Mouse (Mus musculus): ENCODE measurements around the gene Mterf2. TPM values are rescaled to one million over a fixed set of nuclear protein-coding genes. Genes with fewer than 3 reads are reported as not detected.
A peak's percentile ranks its signal among the peaks of the same experiment; 100 is the strongest.

The Mterf2 gene
- polyA plus RNA-seq, 1 experiment from 2014 or later, result 38.2 TPM

DNA sequence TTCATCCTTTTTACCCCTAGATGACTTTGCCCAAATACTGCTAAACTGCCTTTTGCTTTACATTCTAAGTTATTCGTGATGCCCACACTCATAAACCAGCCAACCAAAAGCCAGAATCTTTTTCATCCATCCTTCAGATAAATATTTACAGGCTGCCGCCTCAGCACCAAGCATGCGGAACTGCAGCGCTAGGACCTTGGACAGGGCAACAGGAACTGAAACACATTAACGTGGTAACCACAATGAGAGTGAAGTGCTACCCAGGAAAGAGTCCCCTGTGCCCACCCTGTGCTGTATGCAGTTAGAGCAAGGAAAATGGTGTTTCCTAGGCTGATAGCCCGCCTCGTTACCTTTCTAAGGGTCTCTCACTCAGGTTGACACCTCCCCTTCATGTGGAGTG is 626 bp upstream of the Mterf2 start:
- ATAC-seq (ENCODE audit: low read depth), result peak; percentile 57
- peak overlapping the region; percentile 49 for H3K9ac ChIP-seq
- peak overlapping the region; percentile 64 for H3K27ac ChIP-seq (replicated peaks)
- H3K4me3 ChIP-seq, result peak overlapping the region; percentile 57
- H3K9me3 ChIP-seq, result no peaks in the 10 kb centered on the region
- H3K27me3 ChIP-seq, result no peaks in the 10 kb centered on the region
- H3K36me3 ChIP-seq, result peaks cover 31% of the 10 kb centered on the region
- H3K4me2 ChIP-seq, result peak overlapping the region; percentile 63
- peaks cover 24% of the 10 kb centered on the region for H3K4me1 ChIP-seq (replicated peaks)
- 24% methylated on average over 7 of the region's 7 CpGs for WGBS

DNA sequence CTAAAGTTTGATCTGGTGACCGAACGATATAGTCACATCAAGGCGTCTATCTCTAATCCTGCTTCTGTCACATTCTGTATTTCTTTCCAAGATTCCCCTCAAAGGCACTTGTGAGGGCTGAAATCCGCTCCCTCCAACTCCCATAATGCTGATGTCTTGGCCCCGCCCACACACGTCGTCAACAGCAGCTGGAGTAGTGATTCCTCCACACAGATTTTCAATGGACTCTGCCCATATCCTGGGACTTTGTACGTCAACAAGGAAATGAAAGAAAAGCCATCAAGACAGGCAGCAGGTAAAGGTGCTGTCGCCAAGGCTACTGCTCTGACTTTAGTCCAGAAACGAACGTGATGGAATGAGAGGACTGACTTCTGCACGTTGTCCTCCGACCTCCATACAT is 2.6 kb downstream of the Mterf2 start:
- H3K4me3 ChIP-seq, result no peak overlapping the region
- H3K27ac ChIP-seq (replicated peaks), result no peak overlapping the region

DNA sequence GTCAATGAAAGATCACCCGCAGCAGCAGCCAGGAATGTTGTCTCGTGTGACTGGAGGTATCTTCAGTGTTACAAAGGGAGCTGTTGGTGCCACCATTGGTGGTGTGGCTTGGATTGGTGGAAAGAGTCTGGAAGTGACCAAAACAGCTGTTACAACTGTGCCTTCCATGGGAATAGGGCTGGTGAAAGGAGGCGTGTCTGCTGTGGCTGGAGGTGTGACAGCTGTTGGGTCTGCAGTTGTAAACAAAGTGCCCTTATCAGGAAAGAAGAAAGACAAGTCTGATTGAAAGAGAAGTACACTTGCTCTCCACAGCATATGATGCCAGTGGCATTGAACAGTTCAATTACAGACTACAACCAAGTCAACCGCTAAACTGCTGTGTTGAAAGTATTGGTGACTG is 13.4 kb downstream of the Mterf2 start:
- H3K27ac ChIP-seq (replicated peaks), result no peak overlapping the region
- H3K36me3 ChIP-seq, result peaks cover 45% of the 10 kb centered on the region
- H3K27me3 ChIP-seq, result no peaks in the 10 kb centered on the region
- no peaks in the 10 kb centered on the region for H3K9me3 ChIP-seq
- peaks cover 5% of the 10 kb centered on the region; the same call in 1 of the 2 replicates for H3K4me1 ChIP-seq (replicated peaks)
- 90% methylated on average over 4 of the region's 4 CpGs for WGBS
- ATAC-seq (ENCODE audit: low read depth), result no peak
- no peak overlapping the region for H3K4me3 ChIP-seq
- H3K9ac ChIP-seq, result no peak overlapping the region
- no peak overlapping the region for H3K4me2 ChIP-seq

More for the DNA sequence above, 2.6 kb downstream of the Mterf2 start:
- Histone ChIP-seq H3K4me2 (no peak overlapping the region), H3K9ac (no peak overlapping the region), H3K4me1 (replicated peaks) (peaks cover 24% of the 10 kb centered on the region), H3K9me3 (no peaks in the 10 kb centered on the region), H3K36me3 (peaks cover 48% of the 10 kb centered on the region), H3K27me3 (no peaks in the 10 kb centered on the region)
- WGBS, result 87% methylated on average over 13 of the region's 13 CpGs
- ATAC-seq (ENCODE audit: low read depth), result no peak

DNA sequence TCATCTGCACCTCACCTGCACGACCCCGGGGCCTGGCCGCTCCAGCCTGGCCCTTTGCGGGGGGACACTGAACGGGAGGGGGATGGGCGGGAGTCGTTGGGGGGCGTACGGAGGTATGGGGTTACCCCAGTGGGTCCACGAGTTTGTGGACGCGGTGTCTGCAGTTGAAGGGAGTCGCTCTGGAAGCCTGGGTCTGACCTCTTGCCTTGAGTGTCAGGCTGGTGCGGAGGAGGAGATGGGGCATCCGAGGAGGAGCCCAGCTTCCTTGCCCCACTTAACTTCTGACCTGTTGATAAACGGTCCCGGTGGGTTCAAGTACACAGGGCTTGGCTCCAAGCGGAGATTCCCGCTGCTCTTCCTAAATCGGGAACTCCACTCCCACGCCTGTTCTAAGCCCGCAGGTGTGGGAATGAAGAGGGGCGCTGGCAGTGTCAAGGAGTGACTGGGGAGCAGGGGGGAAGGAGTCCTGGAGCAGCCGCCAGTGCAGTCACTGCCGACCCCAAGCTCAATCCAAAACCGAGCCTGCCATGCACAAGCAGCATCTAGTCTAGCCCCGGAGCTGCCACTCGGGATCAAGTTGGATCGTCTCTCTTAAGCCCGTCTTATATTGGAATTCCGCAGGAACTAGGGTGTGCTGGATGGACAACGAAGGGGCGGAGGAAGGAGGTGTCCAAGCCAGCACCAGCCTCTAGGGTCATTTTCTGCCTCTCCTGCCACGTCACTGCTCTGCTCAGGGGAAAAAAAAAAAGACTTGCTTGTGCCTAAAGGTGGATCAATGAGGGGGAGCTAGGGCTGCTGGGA is 24.5 kb downstream of the Mterf2 start:
- peak overlapping the region; percentile 85 for H3K27ac ChIP-seq (replicated peaks)
- no peaks in the 10 kb centered on the region for H3K36me3 ChIP-seq
- peaks cover 25% of the 10 kb centered on the region for H3K4me1 ChIP-seq (replicated peaks)
- ATAC-seq (ENCODE audit: low read depth), result peak; percentile 10; the same call in 1 of the 2 replicates
- peak overlapping the region; percentile 97 for H3K4me3 ChIP-seq
- WGBS, result under 1% methylated on average over 34 of the region's 34 CpGs
- H3K9me3 ChIP-seq, result no peaks in the 10 kb centered on the region
- peak overlapping the region; percentile 97 for H3K4me2 ChIP-seq
- no peaks in the 10 kb centered on the region for H3K27me3 ChIP-seq
- H3K9ac ChIP-seq, result peak overlapping the region; percentile 96

DNA sequence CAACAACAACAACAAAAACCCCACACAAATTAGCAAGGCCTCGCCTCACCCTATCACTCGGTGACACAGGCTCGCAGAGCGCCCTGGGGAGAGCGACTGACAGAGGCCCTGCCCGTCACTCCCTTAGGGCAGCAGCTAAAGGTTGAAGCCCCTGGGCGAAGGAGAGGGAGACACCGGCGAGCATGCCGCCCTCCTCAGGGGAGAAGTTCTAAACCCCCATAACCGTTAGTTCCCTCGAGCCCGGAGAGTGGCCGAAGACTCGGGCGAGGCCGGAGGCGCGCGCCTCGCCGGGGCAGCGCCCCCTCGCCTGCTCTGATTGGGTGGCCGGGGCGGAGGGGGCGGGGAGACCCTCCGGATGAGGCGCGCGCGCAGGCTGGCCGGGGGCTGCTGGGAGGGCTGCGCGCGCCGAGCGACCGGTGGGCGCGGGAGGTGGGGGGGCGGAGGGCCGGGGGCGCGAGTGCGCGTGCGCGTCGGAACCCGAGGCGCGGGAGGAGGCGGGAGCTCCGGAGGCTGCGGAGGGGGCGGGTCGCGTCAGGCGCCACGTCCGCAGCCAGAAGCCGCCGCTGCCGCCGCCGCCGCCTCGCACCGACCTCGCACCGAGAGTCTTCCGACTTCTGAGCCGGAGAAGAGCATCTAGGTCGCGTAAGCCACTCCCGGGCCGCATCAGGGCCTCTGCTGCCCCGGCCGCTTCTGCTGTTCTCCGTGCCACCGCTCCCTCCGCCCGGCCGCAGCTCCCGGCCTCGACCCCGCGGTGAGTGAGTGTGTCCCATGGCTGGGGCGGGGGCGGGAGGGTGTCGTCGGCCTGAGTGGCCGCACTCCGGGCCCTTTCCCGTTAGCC is 25.4 kb downstream of the Mterf2 start, which contains the start of the genes Fhl4 and Tmem263:
Fhl4 (minus strand) TSS at position 249 of the 838 bp plus-strand sequence.
Tmem263 (plus strand) TSS at position 381 of the 838 bp plus-strand sequence.
- ATAC-seq (ENCODE audit: low read depth), result peak; percentile 96
- under 1% methylated on average over 67 of the region's 96 CpGs for WGBS

DNA sequence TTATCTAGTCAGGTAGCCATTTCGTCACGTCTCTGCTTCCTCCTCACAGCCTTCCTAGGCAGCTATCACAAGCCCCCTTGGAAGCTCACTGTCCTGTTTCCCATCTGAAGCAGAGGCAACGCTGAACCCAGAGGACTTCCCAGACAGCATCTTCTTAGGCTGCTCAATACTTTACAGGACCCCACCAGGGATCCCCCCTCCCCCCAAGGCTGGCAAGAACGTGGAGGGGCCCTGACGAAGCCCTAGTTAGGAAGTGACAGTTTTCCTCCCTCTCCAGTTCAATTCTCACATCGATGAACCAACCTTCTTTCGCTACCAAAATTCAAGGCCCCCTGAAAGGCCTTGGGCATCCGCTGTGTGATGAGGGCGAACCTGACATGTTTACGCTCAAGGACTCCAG is 26.0 kb downstream of the Mterf2 start:
- Histone ChIP-seq H3K4me3 (peak overlapping the region; percentile 97), H3K9me3 (no peaks in the 10 kb centered on the region), H3K36me3 (no peaks in the 10 kb centered on the region), H3K4me2 (peak overlapping the region; percentile 76), H3K27me3 (no peaks in the 10 kb centered on the region), H3K4me1 (replicated peaks) (peaks cover 25% of the 10 kb centered on the region), H3K9ac (peak overlapping the region; percentile 96), H3K27ac (replicated peaks) (peak overlapping the region; percentile 90)
- peak; percentile 25 for ATAC-seq (ENCODE audit: low read depth)
- 2% methylated on average over 10 of the region's 10 CpGs for WGBS

More for the DNA sequence above, 25.4 kb downstream of the Mterf2 start, which contains the start of the genes Fhl4 and Tmem263:
- H3K4me3 ChIP-seq, result peak within 1 kb of the TSS; percentile 97
- peak within 1 kb of the TSS; percentile 90 for H3K27ac ChIP-seq (replicated peaks)
- no peaks in the 10 kb centered on the region for H3K27me3 ChIP-seq
- no peaks in the 10 kb centered on the region for H3K36me3 ChIP-seq
- peak within 1 kb of the TSS; percentile 97 for H3K4me2 ChIP-seq
- peak within 1 kb of the TSS; percentile 96 for H3K9ac ChIP-seq
- no peaks in the 10 kb centered on the region for H3K9me3 ChIP-seq
- peaks cover 25% of the 10 kb centered on the region for H3K4me1 ChIP-seq (replicated peaks)

DNA sequence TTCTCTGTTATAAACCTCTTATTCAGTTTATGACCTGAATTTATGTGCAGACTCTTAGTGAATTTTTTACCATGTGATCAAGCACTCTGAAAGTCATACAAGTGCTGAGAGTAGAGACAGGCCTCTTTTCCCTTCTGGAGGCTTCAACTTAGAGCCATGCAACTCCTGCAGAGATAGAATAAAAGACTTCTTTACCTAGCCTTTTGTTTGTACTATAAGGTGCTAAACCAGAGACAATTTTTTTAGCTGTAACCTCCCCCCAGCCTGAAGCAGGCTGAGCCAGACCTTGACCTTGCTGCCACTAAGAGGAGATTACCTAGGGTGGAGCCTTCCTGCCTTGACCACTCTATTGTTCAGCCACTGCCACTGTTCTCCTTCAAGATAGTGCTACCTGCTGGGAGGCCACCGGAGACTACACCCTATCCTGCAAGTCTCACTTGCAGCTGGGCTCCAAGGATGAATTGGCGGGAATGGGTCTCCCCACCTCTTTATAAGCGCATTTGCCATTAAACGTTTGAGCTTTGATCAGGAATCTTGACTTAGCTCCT is 56.1 kb downstream of the Mterf2 start:
- no peak for ATAC-seq (ENCODE audit: low read depth)
- no peaks in the 10 kb centered on the region for H3K36me3 ChIP-seq
- no peak overlapping the region for H3K4me2 ChIP-seq
- no peak overlapping the region for H3K4me3 ChIP-seq
- H3K27ac ChIP-seq (replicated peaks), result no peak overlapping the region
- peaks cover 5% of the 10 kb centered on the region; the same call in 1 of the 2 replicates for H3K9me3 ChIP-seq
- H3K27me3 ChIP-seq, result no peaks in the 10 kb centered on the region
- H3K4me1 ChIP-seq (replicated peaks), result no peaks in the 10 kb centered on the region
- WGBS, result 50% methylated on average over 4 of the region's 4 CpGs
- H3K9ac ChIP-seq, result no peak overlapping the region

Other genes with a start within 250 kb of the Mterf2 start
- 48.7 and 54.7 TPM in 2 replicates for gene Ric8b, start 210.4 kb downstream of the Mterf2 start, polyA plus RNA-seq (2015; fragmentation: Nextera tagmentation; extraction: Ambion mirVana)
- 1.8 and 2.2 TPM in 2 replicates for gene Fhl4, start 25.5 kb downstream of the Mterf2 start, polyA plus RNA-seq (2015; fragmentation: Nextera tagmentation; extraction: Ambion mirVana)
- gene Tmem263, start 25.4 kb downstream of the Mterf2 start, polyA plus RNA-seq (2015; fragmentation: Nextera tagmentation; extraction: Ambion mirVana), result 62.8 and 67.6 TPM in 2 replicates
- gene Cry1, start 57.0 kb upstream of the Mterf2 start, polyA plus RNA-seq (2015; fragmentation: Nextera tagmentation; extraction: Ambion mirVana), result 32.6 and 32.7 TPM in 2 replicates

All from neural tube, embryonic 13.5 days (tissue).